Mouse (Mus musculus) MEL (cell line): Measurements from ENCODE around the gene Spag7. TPM values are rescaled to one million over a fixed set of nuclear protein-coding genes. Genes with fewer than 3 reads are reported as not detected.

ENCODE experiments used
- DNase-seq: peaks from one replicate; pipeline ENCODE4 v3.0.0; 2011; ENCODE audit warnings: low read depth, low spot score
- H3K27ac ChIP-seq: 2 replicates; pipeline ENCODE4 v1.5.1; 2012; ENCODE audit warnings: low read depth, mild to moderate bottlenecking, control low read depth, low read length, moderate library complexity; ENCODE audit not compliant: control insufficient read depth
- H3K27me3 ChIP-seq, 2 experiments: fragments of 150-350 bp in 1 of 2; sonication (generic) in 1 of 2; 2 replicates each; pipeline ENCODE4 v1.6.1; 2012; ENCODE audit warnings: low read length in 2 of 2, mild to moderate bottlenecking in 2 of 2, improper control_type of control experiment in 1 of 2, moderate library complexity in 1 of 2; ENCODE audit not compliant: insufficient read depth in 2 of 2, control insufficient read depth in 1 of 2
- H3K36me3 ChIP-seq, 2 experiments: 2 replicates each; pipeline ENCODE4 v1.6.1; 2012 to 2014; ENCODE audit warnings: low read length in 2 of 2, improper control_type of control experiment in 1 of 2, inconsistent platforms in 1 of 2, mild to moderate bottlenecking in 1 of 2; ENCODE audit not compliant: insufficient read depth in 2 of 2, control insufficient read depth in 1 of 2
- H3K4me1 ChIP-seq, 2 experiments: fragments of 150-350 bp in 1 of 2; sonication (generic) in 1 of 2; 2 replicates each; pipeline ENCODE4 v1.6.1; 2012; ENCODE audit warnings: low read length in 2 of 2, improper control_type of control experiment in 1 of 2, mild to moderate bottlenecking in 1 of 2; ENCODE audit not compliant: insufficient read depth in 2 of 2, control insufficient read depth in 1 of 2
- H3K4me3 ChIP-seq, 2 experiments: fragments of 150-350 bp in 1 of 2; sonication (generic) in 1 of 2; 2 replicates each; pipeline ENCODE4 v1.5.1; 2012; ENCODE audit warnings: low read depth in 2 of 2, low read length in 2 of 2, mild to moderate bottlenecking in 2 of 2, moderate library complexity in 2 of 2, control low read depth in 1 of 2, improper control_type of control experiment in 1 of 2; ENCODE audit not compliant: control insufficient read depth in 1 of 2, insufficient read depth in 1 of 2
- H3K79me2 ChIP-seq: 2 replicates; pipeline ENCODE4 v1.6.1; 2012; ENCODE audit warnings: mild to moderate bottlenecking, low read length, moderate library complexity; ENCODE audit not compliant: control insufficient read depth, poor library complexity, insufficient read depth
- H3K9ac ChIP-seq: 2 replicates; pipeline ENCODE4 v1.6.1; 2012; ENCODE audit warnings: low read depth, mild to moderate bottlenecking, control low read depth, low read length, moderate library complexity; ENCODE audit not compliant: control insufficient read depth, poor library complexity, severe bottlenecking
- H3K9me3 ChIP-seq: fragments of 150-350 bp; sonication (generic); replicated peaks from 2 replicates; pipeline ENCODE4 v1.6.1; 2012; ENCODE audit warnings: mild to moderate bottlenecking, low read length, improper control_type of control experiment, moderate library complexity; ENCODE audit not compliant: insufficient read depth
- CHD1 ChIP-seq: IDR thresholded peaks from 2 replicates; pipeline ENCODE4 v1.6.1; 2012; ENCODE audit warnings: low read depth, mild to moderate bottlenecking, inconsistent platforms, low read length, improper control_type of control experiment
- CTCF ChIP-seq, 3 experiments: IDR thresholded peaks in 2 of 3; conservative IDR thresholded peaks in 1 of 3; 2 replicates each; pipeline ENCODE4 v1.5.1; 2011 to 2012; ENCODE audit warnings: low read length in 3 of 3, low read depth in 2 of 3, mild to moderate bottlenecking in 2 of 3, improper control_type of control experiment in 1 of 3, inconsistent platforms in 1 of 3, mixed read lengths in 1 of 3, moderate library complexity in 1 of 3; ENCODE audit not compliant: control insufficient read depth in 1 of 3, insufficient read depth in 1 of 3, poor library complexity in 1 of 3, severe bottlenecking in 1 of 3
- ELF1 ChIP-seq: IDR thresholded peaks from 2 replicates; pipeline ENCODE4 v1.6.1; 2014; ENCODE audit warnings: low read depth, mild to moderate bottlenecking, inconsistent platforms, low read length, improper control_type of control experiment, moderate library complexity
- ETS1 ChIP-seq: IDR thresholded peaks from 2 replicates; pipeline ENCODE4 v1.6.1; 2012; ENCODE audit warnings: low read depth, mild to moderate bottlenecking, inconsistent platforms, low read length, improper control_type of control experiment, moderate library complexity
- GABPA ChIP-seq: IDR thresholded peaks from 2 replicates; pipeline ENCODE4 v1.6.1; 2012; ENCODE audit warnings: low read depth, mild to moderate bottlenecking, inconsistent platforms, low read length, improper control_type of control experiment, moderate library complexity
- MEF2A ChIP-seq: IDR thresholded peaks from 2 replicates; pipeline ENCODE4 v1.6.1; 2014; ENCODE audit warnings: low read depth, mild to moderate bottlenecking, inconsistent platforms, low read length, improper control_type of control experiment; ENCODE audit not compliant: poor library complexity, insufficient replicate concordance, severe bottlenecking; ENCODE audit errors: extremely low read depth
- MXI1 ChIP-seq: IDR thresholded peaks from 2 replicates; pipeline ENCODE4 v1.6.1; 2011; ENCODE audit warnings: mild to moderate bottlenecking, low read depth, low read length, improper control_type of control experiment
- MYB ChIP-seq: IDR thresholded peaks from 2 replicates; pipeline ENCODE4 v1.6.1; 2011; ENCODE audit warnings: mild to moderate bottlenecking, low read depth, low read length, improper control_type of control experiment
- POLR2A ChIP-seq, 2 experiments: IDR thresholded peaks; 2 replicates each; pipeline ENCODE4 v1.6.1; 2011 to 2012; ENCODE audit warnings: low read length in 2 of 2, mild to moderate bottlenecking in 2 of 2, control low read depth in 1 of 2, improper control_type of control experiment in 1 of 2, low read depth in 1 of 2, moderate library complexity in 1 of 2; ENCODE audit not compliant: control insufficient read depth in 1 of 2, insufficient read depth in 1 of 2, poor library complexity in 1 of 2
- RCOR1 ChIP-seq: IDR thresholded peaks from 2 replicates; pipeline ENCODE4 v1.6.1; 2012; ENCODE audit warnings: low read depth, mild to moderate bottlenecking, inconsistent platforms, low read length, improper control_type of control experiment
- SMC3 ChIP-seq: IDR thresholded peaks from 2 replicates; pipeline ENCODE4 v1.6.1; 2011; ENCODE audit warnings: low read depth, low read length, improper control_type of control experiment
- TCF12 ChIP-seq: IDR thresholded peaks from 2 replicates; pipeline ENCODE4 v1.6.1; 2014; ENCODE audit warnings: low read depth, mild to moderate bottlenecking, inconsistent platforms, low read length, improper control_type of control experiment, moderate library complexity
- USF2 ChIP-seq, 2 experiments: IDR thresholded peaks; 2 replicates each; pipeline ENCODE4 v1.6.1; 2011 to 2012; ENCODE audit warnings: improper control_type of control experiment in 2 of 2, low read length in 2 of 2, borderline replicate concordance in 1 of 2, inconsistent platforms in 1 of 2, low read depth in 1 of 2, mild to moderate bottlenecking in 1 of 2; ENCODE audit not compliant: insufficient read depth in 1 of 2
- ZC3H11A ChIP-seq: IDR thresholded peaks from 2 replicates; pipeline ENCODE4 v1.6.1; 2012; ENCODE audit warnings: low read depth, mild to moderate bottlenecking, inconsistent platforms, low read length, improper control_type of control experiment
- polyA plus RNA-seq, 2 experiments: library from polyadenylated mRNA; stranded (reverse) in 1 of 2; unstranded in 1 of 2; fragments of >175 nt in 1 of 2; fragments of >200 nt in 1 of 2; gene quantifications; 2 replicates each; pipeline versions ENCODE4 v1.2.1 to v1.2.4; 2012; ENCODE audit warnings: low replicate concordance in 2 of 2, low read depth in 1 of 2; ENCODE audit not compliant: insufficient read length in 2 of 2, insufficient read depth in 1 of 2, missing spikeins in 1 of 2
- total RNA-seq: library from RNA; depleted of rRNA; stranded (reverse); fragments of 300-350 nt; gene quantifications from 2 replicates; pipeline ENCODE4 v1.2.3, GENCODE M21; 2012

Gene Spag7
- total and polyA plus RNA-seq, 3 experiments = 76.4 to 99.6 TPM; not detected in 1

DNA sequence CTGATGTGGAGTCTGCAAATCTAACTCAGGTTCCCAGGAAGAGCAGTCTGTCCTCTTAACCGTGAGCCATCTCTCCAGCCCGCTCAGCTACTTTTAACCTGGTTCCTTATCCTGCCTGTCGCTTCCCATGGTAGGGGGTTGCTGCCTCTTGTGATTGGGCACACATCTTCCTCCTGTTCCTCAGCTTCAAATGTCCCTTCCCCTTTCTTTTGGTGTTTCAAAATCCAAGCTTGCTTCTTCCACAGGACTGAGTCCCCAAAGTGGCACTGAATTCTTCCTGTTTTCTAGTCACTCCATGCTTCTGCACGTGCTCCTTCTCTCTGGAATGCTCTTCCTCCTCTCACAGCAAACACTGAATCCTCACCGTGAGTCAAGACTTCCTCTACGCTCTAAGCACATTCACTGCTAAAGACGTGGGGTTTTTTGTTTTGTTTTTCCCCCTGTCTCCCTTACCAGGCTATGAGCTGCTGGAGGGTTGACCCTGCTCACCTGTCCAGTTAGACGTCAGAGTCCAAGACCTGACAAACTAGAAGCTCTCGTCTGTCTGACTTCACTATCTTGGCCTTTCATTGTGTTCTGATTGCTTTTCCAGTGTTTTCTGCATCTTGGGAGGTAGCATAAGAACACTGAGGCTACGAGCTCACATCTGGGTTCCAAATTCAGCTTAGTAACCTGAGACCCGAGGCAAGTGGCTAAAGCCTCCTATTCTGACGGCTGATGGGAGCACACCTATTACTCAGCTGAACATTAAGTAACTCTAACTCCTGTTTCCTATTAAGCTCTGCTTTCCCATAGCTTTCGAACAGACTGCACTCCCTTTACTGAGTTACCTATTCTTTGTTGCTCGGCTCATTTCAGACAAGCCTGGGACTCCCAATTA is 1.7 kb downstream of the Spag7 start:
- H3K4me1 ChIP-seq = peaks cover 2 to 24% of the 10 kb centered on the region in 2 experiments; a peak in 3 of 4 replicates
- TF ChIP-seq CHD1 = no peak
- no peak for TF ChIP-seq ETS1
- TF ChIP-seq MYB = no peak
- no peak for TF ChIP-seq USF2 (IDR thresholded peaks at IDR 0.05; ENCODE audit: borderline replicate concordance in 1 of 2, insufficient read depth in 1 of 2, low read depth in 1 of 2, low read length in 2 of 2)
- no peak for TF ChIP-seq MXI1
- no peak for TF ChIP-seq ELF1

DNA sequence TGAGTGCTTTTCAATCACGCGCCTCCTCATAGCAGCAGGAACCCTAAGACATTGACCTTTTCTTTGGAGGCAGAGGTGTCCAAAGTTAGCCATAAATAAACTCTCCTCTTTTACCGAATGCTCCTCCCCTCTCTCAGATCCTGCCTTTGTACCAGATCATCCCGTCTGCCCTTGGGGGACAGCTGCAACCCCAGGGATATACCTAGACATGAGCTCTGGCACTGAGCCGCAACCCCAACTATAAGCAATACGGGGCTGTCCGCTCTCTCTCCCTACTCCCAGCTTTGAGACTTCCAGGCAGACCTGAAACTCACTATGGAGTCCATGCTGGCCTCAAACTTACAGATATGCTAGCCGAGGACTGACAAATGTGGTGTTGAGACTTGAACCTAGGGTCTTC is 2.5 kb downstream of the Spag7 start:
- TF ChIP-seq MEF2A = no peak
- no peak for TF ChIP-seq TCF12
- no peak for TF ChIP-seq RCOR1
- TF ChIP-seq ELF1 = no peak
- no peak for TF ChIP-seq CTCF (IDR thresholded peaks at IDR 0.05 in 2 of 3, conservative IDR thresholded peaks at IDR 0.05 in 1 of 3; ENCODE audit: control insufficient read depth in 1 of 3, insufficient read depth in 1 of 3, low read depth in 2 of 3, low read length in 3 of 3, poor library complexity in 1 of 3, severe bottlenecking in 1 of 3)
- no peak for TF ChIP-seq ZC3H11A
- TF ChIP-seq SMC3 = no peak
- TF ChIP-seq POLR2A (IDR thresholded peaks at IDR 0.05; ENCODE audit: control insufficient read depth in 1 of 2, insufficient read depth in 1 of 2, low read depth in 1 of 2, low read length in 2 of 2, poor library complexity in 1 of 2) = no peak
- TF ChIP-seq GABPA = no peak
- peaks cover 18% of the 10 kb centered on the region for H3K79me2 ChIP-seq
- no peak overlapping the region for H3K4me3 ChIP-seq
- no peak overlapping the region for H3K9ac ChIP-seq
- H3K9me3 ChIP-seq = no peaks in the 10 kb centered on the region
- H3K4me1 ChIP-seq = peaks cover 2 to 18% of the 10 kb centered on the region in 2 experiments; a peak in 3 of 4 replicates
- DNase-seq = no peak
- peaks cover 1 to 7% of the 10 kb centered on the region in 2 experiments; a peak in 3 of 4 replicates for H3K36me3 ChIP-seq
- H3K27ac ChIP-seq = no peak overlapping the region
- H3K27me3 ChIP-seq = no peaks in the 10 kb centered on the region

More for the DNA sequence above, 1.7 kb downstream of the Spag7 start:
- H3K27ac ChIP-seq = peak overlapping the region; percentile 86
- H3K79me2 ChIP-seq = peaks cover 18% of the 10 kb centered on the region
- DNase-seq = no peak
- H3K9me3 ChIP-seq = no peaks in the 10 kb centered on the region
- peaks cover 1 to 11% of the 10 kb centered on the region in 2 experiments; a peak in 2 of 4 replicates for H3K36me3 ChIP-seq
- H3K4me3 ChIP-seq = peak overlapping the region; percentile 71 to 72
- H3K9ac ChIP-seq = peak overlapping the region; percentile 82
- H3K27me3 ChIP-seq = no peaks in the 10 kb centered on the region
